Mouse (Mus musculus) CH12.LX (cell line): Measurements from ENCODE around the gene Tnpo2. TPM values are rescaled to one million over a fixed set of nuclear protein-coding genes. Genes with fewer than 3 reads are reported as not detected.
A peak's percentile ranks its signal among the peaks of the same experiment; 100 is the strongest.

Source experiments
- DNase-seq: peaks from one replicate; pipeline ENCODE4 v3.0.0-alpha.2; 2013; ENCODE audit errors: extremely low read depth
- H3K27ac ChIP-seq: 2 replicates; pipeline ENCODE4 v1.5.1; 2012; ENCODE audit warnings: low read depth, mild to moderate bottlenecking, control low read depth, moderate library complexity; ENCODE audit not compliant: insufficient read depth
- H3K27me3 ChIP-seq: replicated peaks from 2 replicates; pipeline ENCODE3; 2012; ENCODE audit warnings: inconsistent platforms
- H3K36me3 ChIP-seq, 2 experiments: replicated peaks in 1 of 2; 2 replicates each; pipeline versions ENCODE3 to v1.6.1; 2012; ENCODE audit warnings: inconsistent platforms in 1 of 2, low read length in 1 of 2, mild to moderate bottlenecking in 1 of 2, mixed read lengths in 1 of 2, moderate library complexity in 1 of 2; ENCODE audit not compliant: control insufficient read depth in 1 of 2, insufficient read depth in 1 of 2
- H3K4me1 ChIP-seq, 2 experiments: 2 replicates each; pipeline ENCODE4 v1.6.1; 2012; ENCODE audit warnings: inconsistent platforms in 1 of 2, moderate library complexity in 1 of 2; ENCODE audit not compliant: insufficient read depth in 2 of 2, control insufficient read depth in 1 of 2
- H3K4me2 ChIP-seq: 2 replicates; pipeline ENCODE4 v1.6.1; 2012; ENCODE audit warnings: low read depth, mild to moderate bottlenecking, control low read depth; ENCODE audit not compliant: poor library complexity, insufficient read depth, severe bottlenecking
- H3K4me3 ChIP-seq, 3 experiments: fragments of 150-350 bp in 1 of 3; sonication (generic) in 1 of 3; replicated peaks in 1 of 3; 2 replicates each; pipeline versions ENCODE3 to v1.5.1; 2011 to 2012; ENCODE audit warnings: low read depth in 2 of 3, low read length in 2 of 3, mild to moderate bottlenecking in 2 of 3, moderate library complexity in 2 of 3, control low read depth in 1 of 3, improper control_type of control experiment in 1 of 3, inconsistent platforms in 1 of 3, mixed read lengths in 1 of 3; ENCODE audit not compliant: poor library complexity in 1 of 3
- H3K79me2 ChIP-seq: replicated peaks from 2 replicates; pipeline ENCODE4 v1.6.1; 2012; ENCODE audit warnings: mild to moderate bottlenecking, moderate library complexity; ENCODE audit not compliant: control insufficient read depth, poor library complexity, insufficient read depth, severe bottlenecking; ENCODE audit errors: extremely low read depth
- H3K9ac ChIP-seq: 2 replicates; pipeline ENCODE4 v1.6.1; 2012; ENCODE audit warnings: low read depth, mild to moderate bottlenecking, control low read depth, moderate library complexity; ENCODE audit not compliant: insufficient read depth
- H3K9me3 ChIP-seq: replicated peaks from 2 replicates; pipeline ENCODE3; 2012; ENCODE audit warnings: low read length, inconsistent platforms, mixed read lengths
- BHLHE40 ChIP-seq: IDR thresholded peaks from 2 replicates; pipeline ENCODE4 v1.6.1; 2011; ENCODE audit warnings: mild to moderate bottlenecking, low read depth, low read length, improper control_type of control experiment
- CTCF ChIP-seq, 2 experiments: IDR thresholded peaks in 1 of 2; conservative IDR thresholded peaks in 1 of 2; 2 replicates each; pipeline ENCODE4 v1.5.1; 2011 to 2012; ENCODE audit warnings: low read depth in 2 of 2, low read length in 2 of 2, improper control_type of control experiment in 1 of 2, inconsistent platforms in 1 of 2, mild to moderate bottlenecking in 1 of 2, moderate library complexity in 1 of 2
- E2F4 ChIP-seq: IDR thresholded peaks from 2 replicates; pipeline ENCODE4 v1.6.1; 2011; ENCODE audit warnings: low read depth, low read length, improper control_type of control experiment; ENCODE audit not compliant: insufficient replicate concordance
- EP300 ChIP-seq: IDR thresholded peaks from 2 replicates; pipeline ENCODE4 v1.6.1; 2011; ENCODE audit warnings: low read length, improper control_type of control experiment
- HCFC1 ChIP-seq: IDR thresholded peaks from 2 replicates; pipeline ENCODE4 v1.6.1; 2012; ENCODE audit warnings: low read depth, mild to moderate bottlenecking, inconsistent platforms, low read length, improper control_type of control experiment
- IRF4 ChIP-seq: IDR thresholded peaks from 2 replicates; pipeline ENCODE4 v1.6.1; 2014; ENCODE audit warnings: low read depth, mild to moderate bottlenecking, inconsistent platforms, low read length, improper control_type of control experiment
- JUND ChIP-seq: conservative IDR thresholded peaks from 2 replicates; pipeline ENCODE4 v1.6.1; 2011; ENCODE audit warnings: low read depth, low read length, improper control_type of control experiment
- MAFK ChIP-seq: IDR thresholded peaks from 2 replicates; pipeline ENCODE4 v1.6.1; 2011; ENCODE audit warnings: low read length, improper control_type of control experiment; ENCODE audit not compliant: insufficient replicate concordance
- MAX ChIP-seq: IDR thresholded peaks from 2 replicates; pipeline ENCODE4 v1.6.1; 2011; ENCODE audit warnings: low read length, improper control_type of control experiment
- MAZ ChIP-seq: IDR thresholded peaks from 2 replicates; pipeline ENCODE4 v1.6.1; 2012; ENCODE audit warnings: low read depth, mild to moderate bottlenecking, inconsistent platforms, low read length, improper control_type of control experiment, moderate library complexity
- MYC ChIP-seq: IDR thresholded peaks from 2 replicates; pipeline ENCODE4 v1.6.1; 2011; ENCODE audit warnings: low read depth, mild to moderate bottlenecking, improper control_type of control experiment, low read length
- NELFE ChIP-seq: IDR thresholded peaks from 2 replicates; pipeline ENCODE4 v1.6.1; 2011; ENCODE audit warnings: low read depth, low read length, improper control_type of control experiment
- NRF1 ChIP-seq: IDR thresholded peaks from 2 replicates; pipeline ENCODE4 v1.6.1; 2014; ENCODE audit warnings: low read depth, mild to moderate bottlenecking, inconsistent platforms, low read length, improper control_type of control experiment, moderate library complexity
- POLR2A ChIP-seq: IDR thresholded peaks from 2 replicates; pipeline ENCODE4 v1.6.1; 2011; ENCODE audit warnings: low read depth, mild to moderate bottlenecking, improper control_type of control experiment, low read length
- POLR2AphosphoS2 ChIP-seq: IDR thresholded peaks from 2 replicates; pipeline ENCODE4 v1.6.1; 2011; ENCODE audit warnings: low read depth, low read length, improper control_type of control experiment
- RAD21 ChIP-seq: IDR thresholded peaks from 2 replicates; pipeline ENCODE4 v1.6.1; 2011; ENCODE audit warnings: low read depth, mild to moderate bottlenecking, low read length, improper control_type of control experiment, moderate library complexity
- RCOR1 ChIP-seq: conservative IDR thresholded peaks from 2 replicates; pipeline ENCODE4 v1.6.1; 2012; ENCODE audit warnings: low read depth, mild to moderate bottlenecking, inconsistent platforms, low read length, improper control_type of control experiment
- SMC3 ChIP-seq: IDR thresholded peaks from 2 replicates; pipeline ENCODE4 v1.6.1; 2011; ENCODE audit warnings: low read depth, low read length, improper control_type of control experiment
- TCF12 ChIP-seq: IDR thresholded peaks from 2 replicates; pipeline ENCODE4 v1.6.1; 2014; ENCODE audit warnings: low read depth, mild to moderate bottlenecking, inconsistent platforms, low read length, improper control_type of control experiment
- UBTF ChIP-seq: IDR thresholded peaks from 2 replicates; pipeline ENCODE4 v1.6.1; 2012; ENCODE audit warnings: low read depth, mild to moderate bottlenecking, inconsistent platforms, low read length, improper control_type of control experiment, moderate library complexity
- USF2 ChIP-seq: conservative IDR thresholded peaks from 2 replicates; pipeline ENCODE4 v1.6.1; 2011; ENCODE audit warnings: low read depth, low read length, improper control_type of control experiment
- ZC3H11A ChIP-seq: IDR thresholded peaks from 2 replicates; pipeline ENCODE4 v1.6.1; 2012; ENCODE audit warnings: low read depth, mild to moderate bottlenecking, inconsistent platforms, low read length, improper control_type of control experiment
- ZKSCAN1 ChIP-seq: IDR thresholded peaks from 2 replicates; pipeline ENCODE4 v1.6.1; 2012; ENCODE audit warnings: low read depth, inconsistent platforms, low read length, improper control_type of control experiment, borderline replicate concordance
- dilution Hi-C: fragments of 300-500 bp; cut with MboI; formaldehyde crosslinking; loops from 2 replicates; pipeline ENCODE4 v1.14.3; 2020; ENCODE audit warnings: low sequenced_read_pairs; ENCODE audit not compliant: extremely low pct_unique_long_range_greater_than_20kb, extremely low pct_ligation_motif_present
- in situ Hi-C: fragments of 300-500 bp; cut with MboI; formaldehyde crosslinking; loops from 3 replicates; pipeline ENCODE4 v1.14.3; 2019; ENCODE audit warnings: low sequenced_read_pairs, low pct_ligation_motif_present, low pct_unique_long_range_greater_than_20kb, mixed read lengths
- polyA plus RNA-seq: library from polyadenylated mRNA; unstranded; fragments of >175 nt; gene quantifications from 2 replicates; pipeline ENCODE4 v1.2.1, GENCODE M21; 2012; ENCODE audit warnings: low read depth; ENCODE audit not compliant: insufficient read length
- total RNA-seq, 2 experiments: library from RNA; depleted of rRNA; stranded (reverse); fragments of 300-350 nt in 1 of 2; fragments of >200 nt in 1 of 2; gene quantifications; 2 replicates each; pipeline ENCODE4 v1.2.3; 2012 to 2014

Gene Tnpo2
- total and polyA plus RNA-seq, 3 experiments: 36.3 to 57.0 (median 48.0) TPM

GRCm38 (mm10) chr8:84995680-84996079 lies 41.0 kb upstream of the Tnpo2 start:
- no peak overlapping the region for H3K4me2 ChIP-seq
- dilution Hi-C loops: no loop called here

DNA sequence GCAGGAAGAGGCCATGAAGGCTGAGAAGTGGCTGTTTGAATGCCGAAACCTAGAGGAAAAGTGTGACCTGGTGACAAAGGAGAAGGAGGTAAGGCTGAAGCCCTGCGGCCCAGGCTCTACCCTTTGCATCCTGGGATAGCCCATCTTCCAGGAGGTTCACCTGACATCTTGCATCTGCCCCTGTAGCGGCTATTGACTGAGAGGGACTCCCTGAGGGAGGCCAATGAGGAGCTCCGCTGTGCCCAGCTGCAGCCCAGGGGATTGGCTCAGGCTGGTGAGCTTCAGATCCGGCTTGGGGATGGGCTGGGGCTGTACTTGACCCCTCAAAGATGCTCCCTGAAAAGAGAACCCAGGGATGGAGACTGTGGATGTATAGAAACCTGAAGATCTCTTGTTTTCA lies 39.7 kb upstream of the Tnpo2 start:
- Histone ChIP-seq H3K4me1 (peaks cover 4 to 16% of the 10 kb centered on the region in 2 experiments), H3K9me3 (no peaks in the 10 kb centered on the region), H3K4me3 (no peak overlapping the region), H3K27me3 (no peaks in the 10 kb centered on the region), H3K9ac (no peak overlapping the region), H3K79me2 (no peaks in the 10 kb centered on the region), H3K4me2 (no peak overlapping the region), H3K36me3 (peaks cover 26 to 65% of the 10 kb centered on the region in 2 experiments), H3K27ac (no peak overlapping the region)
- no peak for DNase-seq
- dilution Hi-C loops: no loop called here
- TF ChIP-seq EP300 (no peak), POLR2A (no peak), MAFK (no peak)
- in situ Hi-C loops: no loop called here

More at GRCm38 (mm10) chr8:84995680-84996079, 41.0 kb upstream of the Tnpo2 start:
- H3K79me2 ChIP-seq: no peaks in the 10 kb centered on the region
- no peak overlapping the region for H3K9ac ChIP-seq
- TF ChIP-seq MAX: no peak
- no peak for TF ChIP-seq E2F4
- no peak for TF ChIP-seq ZKSCAN1
- no peak for TF ChIP-seq MAZ
- no peak for TF ChIP-seq RAD21
- no peak for TF ChIP-seq RCOR1
- no peak for TF ChIP-seq POLR2AphosphoS2
- TF ChIP-seq MAFK: no peak
- no peak for TF ChIP-seq UBTF
- no peaks in the 10 kb centered on the region for H3K27me3 ChIP-seq
- no peak overlapping the region for H3K27ac ChIP-seq
- in situ Hi-C loops: no loop called here
- peaks cover 10 to 25% of the 10 kb centered on the region in 2 experiments for H3K4me1 ChIP-seq
- peaks cover 22 to 58% of the 10 kb centered on the region in 2 experiments for H3K36me3 ChIP-seq
- no peaks in the 10 kb centered on the region for H3K9me3 ChIP-seq
- no peak overlapping the region for H3K4me3 ChIP-seq
- no peak for DNase-seq

DNA sequence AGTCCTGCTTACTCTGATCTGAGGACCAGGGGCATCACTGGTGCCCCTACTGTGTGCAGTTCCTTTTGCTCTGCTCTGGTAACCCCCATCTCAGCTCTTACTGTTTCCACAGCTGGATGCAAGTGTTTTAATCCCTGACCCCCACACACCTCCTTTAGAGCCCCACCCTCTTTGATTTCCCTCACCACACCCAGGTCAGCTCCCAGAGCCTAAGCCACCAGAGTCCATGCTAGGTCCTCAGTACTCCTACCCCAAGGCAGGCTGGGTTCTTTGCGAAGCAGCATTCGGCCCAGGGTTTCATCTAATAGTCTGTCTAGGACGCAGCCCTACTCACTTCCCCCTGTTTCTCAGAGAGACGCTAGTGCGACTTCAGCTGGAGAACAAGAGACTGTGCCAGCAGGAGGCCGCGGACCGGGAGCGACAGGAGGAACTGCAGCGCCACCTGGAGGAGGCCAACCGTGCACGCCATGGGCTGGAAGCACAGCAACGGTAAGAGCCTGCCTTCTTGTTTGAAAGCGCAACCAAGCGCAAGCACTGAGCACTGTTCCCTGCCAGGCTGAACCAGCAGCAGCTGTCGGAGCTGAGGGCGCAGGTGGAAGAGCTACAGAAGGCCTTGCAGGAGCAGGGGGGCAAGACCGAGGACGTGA lies 38.9 kb upstream of the Tnpo2 start:
- Histone ChIP-seq H3K4me3 (no peak overlapping the region), H3K9ac (no peak overlapping the region), H3K4me2 (no peak overlapping the region), H3K36me3 (peaks cover 34 to 69% of the 10 kb centered on the region in 2 experiments), H3K79me2 (no peaks in the 10 kb centered on the region)
- dilution Hi-C loops: no loop called here
- TF ChIP-seq IRF4 (peak; percentile 75), NELFE (peak; percentile 25; the same call in 1 of the 2 replicates), USF2 (no peak), JUND (no peak), TCF12 (peak; percentile 28; the same call in 1 of the 2 replicates), NRF1 (0 out of 2 replicates have a peak, but pooled peaks have one; percentile 36), HCFC1 (peak; percentile 41; the same call in 1 of the 2 replicates), SMC3 (peak; percentile 91), RAD21 (peak; percentile 79), ZC3H11A (peak; percentile 57; the same call in 1 of the 2 replicates), MYC (peak; percentile 67; the same call in 1 of the 2 replicates), BHLHE40 (0 out of 2 replicates have a peak, but pooled peaks have one; percentile 19), EP300 (no peak), ZKSCAN1 (no peak), CTCF (conservative IDR thresholded peaks at IDR 0.05 in 1 of 2, IDR thresholded peaks at IDR 0.05 in 1 of 2; ENCODE audit: low read depth in 2 of 2, low read length in 2 of 2) (peak; percentile 27 to 98; a peak in 3 of 4 replicates), MAX (peak; percentile 45; the same call in 1 of the 2 replicates)
- TF ChIP-seq, all 38 proteins: peak for 12
- in situ Hi-C loops: no loop called here
- H3K27me3 ChIP-seq: no peaks in the 10 kb centered on the region
- H3K27ac ChIP-seq: no peak overlapping the region
- peak; percentile 91 for DNase-seq
- no peaks in the 10 kb centered on the region for H3K9me3 ChIP-seq
- peaks cover 4 to 16% of the 10 kb centered on the region in 2 experiments for H3K4me1 ChIP-seq
